Mouse (Mus musculus) thymus, adult 2 months (tissue): Measurements from ENCODE around the gene 1700017N19Rik.

Experiments used
- CTCF ChIP-seq: fragments of 200-500 bp; IDR thresholded peaks from 2 replicates; pipeline ENCODE4 v1.5.1; 2012; ENCODE audit warnings: mild to moderate bottlenecking, control low read depth, low read length, moderate library complexity, borderline replicate concordance; ENCODE audit not compliant: control insufficient read depth, poor library complexity, insufficient read depth; ENCODE audit errors: extremely low read depth
- POLR2A ChIP-seq: fragments of 200-500 bp; IDR thresholded peaks from 2 replicates; pipeline ENCODE4 v1.6.1; 2012; ENCODE audit warnings: mild to moderate bottlenecking, low read length, control low read depth, moderate library complexity; ENCODE audit not compliant: control insufficient read depth, poor library complexity, insufficient read depth; ENCODE audit errors: extremely low read depth

DNA sequence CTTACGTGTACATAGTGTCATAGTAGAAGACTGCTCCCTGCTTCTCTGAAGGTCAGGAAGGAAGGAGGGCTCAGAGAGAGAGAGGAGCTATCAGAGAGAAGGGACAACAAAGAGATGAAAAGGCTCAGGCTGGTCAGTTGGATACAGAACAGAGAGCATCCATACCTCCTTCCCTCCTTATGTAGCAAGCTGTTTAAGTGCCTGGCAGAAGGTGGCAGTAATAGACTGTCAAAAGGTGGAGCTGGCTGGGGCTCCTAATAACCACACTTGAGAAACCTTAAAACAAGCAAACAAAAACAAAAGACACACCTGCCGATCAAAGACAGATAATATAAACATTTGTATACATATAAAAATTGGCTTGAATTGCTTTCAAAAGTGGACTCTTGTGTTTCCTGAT lies 14.0 kb downstream of the 1700017N19Rik start:
- TF ChIP-seq CTCF, result no peak
- TF ChIP-seq POLR2A, result no peak
